Mouse (Mus musculus): Measurements from ENCODE around the gene Zfyve26.
"Not testable (repeated sequence)": the region's sequence is repeated elsewhere in the genome, so short reads cannot be mapped to it uniquely, and the experiment has no call there.

The Zfyve26 gene

DNA sequence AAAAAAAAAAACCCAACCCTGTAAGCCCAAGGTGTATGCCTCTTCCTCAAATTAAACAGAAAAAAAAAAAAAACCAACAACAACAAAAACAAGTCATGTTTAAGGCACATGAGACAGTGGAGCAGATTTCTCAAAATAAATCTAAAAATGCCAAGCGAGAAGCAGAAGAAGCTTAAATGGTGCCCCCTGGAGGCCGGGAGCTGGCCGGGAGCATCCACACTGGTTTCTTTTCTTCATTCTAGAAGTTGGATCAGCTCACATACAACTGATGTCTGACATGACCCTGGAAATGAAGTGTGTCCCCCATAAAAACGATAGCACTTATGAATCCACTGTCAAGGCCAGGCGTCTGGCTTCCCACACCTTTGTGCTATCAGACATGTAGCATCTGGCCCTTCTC, 35.1 kb downstream of the Zfyve26 start:
- no peak for DNase-seq (ENCODE audit: low spot score in 2 of 2)

DNA sequence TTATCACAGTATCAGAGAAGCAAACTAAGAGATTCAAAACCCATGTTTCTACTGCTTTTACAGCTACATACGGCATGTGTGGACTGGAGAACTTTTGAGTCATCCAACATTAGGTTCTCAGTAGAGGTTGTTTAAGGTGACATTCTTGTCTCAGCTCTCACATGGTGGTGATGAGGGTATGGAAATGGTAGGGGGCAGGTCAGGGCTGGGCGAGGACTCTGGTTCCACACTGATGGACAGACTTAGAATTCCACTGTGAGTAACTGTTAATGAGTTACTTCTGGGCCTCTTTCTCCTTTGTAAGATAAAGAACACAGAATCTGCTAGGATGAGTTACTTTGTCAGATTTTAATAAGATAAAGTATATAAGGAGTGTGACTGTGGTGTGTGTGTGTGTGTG, 36.0 kb downstream of the Zfyve26 start:
- no peak for DNase-seq (ENCODE audit: low spot score in 2 of 2)

DNA sequence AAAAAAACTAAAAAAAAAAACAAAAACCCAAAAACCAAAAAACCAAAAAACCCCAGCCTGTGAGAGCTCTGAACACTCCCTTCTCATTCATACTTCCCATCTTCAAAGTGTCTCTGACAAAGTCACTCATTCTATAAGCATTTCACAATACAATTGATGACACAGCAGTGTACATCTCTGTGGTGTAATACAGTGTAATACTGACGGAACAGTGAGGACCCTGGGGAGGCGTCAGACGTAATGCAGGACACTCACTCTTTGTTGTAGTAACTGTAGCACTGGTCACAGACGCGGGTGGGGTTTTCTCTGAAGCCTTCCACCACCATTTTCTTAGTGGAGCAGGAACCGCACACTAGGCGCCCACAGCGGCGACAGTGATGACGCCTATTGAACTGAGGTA, 41.1 kb downstream of the Zfyve26 start:
- DNase-seq (ENCODE audit: low spot score in 2 of 2), result no peak

DNA sequence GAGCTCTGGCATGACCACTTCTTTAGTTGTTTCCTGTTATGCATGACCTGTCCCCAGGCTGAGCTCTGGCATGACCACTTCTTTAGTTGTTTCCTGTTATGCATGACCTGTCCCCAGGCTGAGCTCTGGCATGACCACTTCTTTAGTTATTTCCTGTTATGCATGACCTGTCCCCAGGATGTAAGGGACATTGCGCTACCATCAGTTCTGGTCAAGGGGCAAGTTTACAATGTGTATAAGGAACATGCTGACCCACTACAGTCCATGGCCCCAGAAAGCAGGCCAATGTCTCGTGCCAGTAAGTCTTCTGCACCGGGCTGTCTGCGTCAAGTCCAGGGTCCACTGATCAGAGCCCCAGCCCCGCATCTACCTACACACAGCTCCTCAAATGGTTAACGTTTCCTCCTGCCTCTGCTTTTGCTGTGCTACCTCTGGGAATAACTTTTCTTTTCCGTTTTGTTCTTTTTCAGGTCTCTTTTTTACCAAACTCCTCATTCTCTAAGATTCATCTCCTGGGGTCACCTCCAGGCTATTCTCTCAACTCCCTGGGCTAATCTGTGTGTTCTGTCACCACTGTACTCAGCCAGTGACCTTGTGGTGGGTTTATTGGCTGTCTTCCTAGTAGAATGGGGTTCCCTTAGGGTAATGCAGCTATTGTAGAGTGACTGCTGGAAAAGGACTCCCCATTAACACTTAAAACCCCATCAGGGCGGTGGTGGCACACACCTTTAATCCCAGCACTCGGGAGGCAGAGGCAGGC, 42.6 kb downstream of the Zfyve26 start:
- DNase-seq (ENCODE audit: low spot score in 2 of 2), result no peak

DNA sequence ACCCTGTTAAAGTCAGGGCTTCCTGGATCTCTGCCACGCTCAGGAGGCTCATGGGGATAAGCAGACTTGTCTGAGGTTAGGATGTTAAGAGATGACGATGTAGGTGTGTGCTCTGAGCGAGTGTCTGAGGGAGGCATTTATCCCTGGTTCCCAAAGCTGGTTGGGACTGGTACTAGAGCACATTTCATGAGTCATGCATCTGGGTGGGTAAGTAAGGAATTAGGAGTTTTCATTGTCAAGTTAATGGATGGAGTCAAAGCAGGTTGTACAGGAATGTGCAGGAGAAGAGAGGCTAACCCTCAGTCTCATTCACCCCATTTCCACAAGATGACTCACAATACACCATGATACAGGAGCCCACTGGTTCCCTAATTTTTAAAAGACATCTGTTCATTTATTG, 48.0 kb downstream of the Zfyve26 start:
- DNase-seq (ENCODE audit: low spot score in 2 of 2), result no peak

DNA sequence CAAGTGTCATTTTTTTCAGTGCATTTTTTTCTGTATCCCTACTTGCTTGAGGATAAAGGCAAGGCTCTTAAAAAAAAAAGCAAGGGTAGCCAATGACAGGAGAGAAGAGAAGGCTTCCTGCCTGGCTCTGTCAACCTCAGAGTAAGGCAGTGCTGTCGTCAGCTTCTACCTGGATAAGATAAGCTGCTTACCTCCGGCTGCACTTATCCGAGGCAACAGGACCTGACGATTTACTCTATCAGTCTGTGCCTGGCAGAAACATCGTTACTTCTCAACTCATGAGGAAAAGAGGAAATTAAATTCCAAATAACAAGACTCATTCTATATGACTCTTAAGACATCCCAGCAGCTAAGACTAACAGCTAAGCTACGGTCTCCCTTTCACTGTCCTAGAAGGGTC, 53.2 kb downstream of the Zfyve26 start:
- no peak for DNase-seq (ENCODE audit: low spot score in 2 of 2)

DNA sequence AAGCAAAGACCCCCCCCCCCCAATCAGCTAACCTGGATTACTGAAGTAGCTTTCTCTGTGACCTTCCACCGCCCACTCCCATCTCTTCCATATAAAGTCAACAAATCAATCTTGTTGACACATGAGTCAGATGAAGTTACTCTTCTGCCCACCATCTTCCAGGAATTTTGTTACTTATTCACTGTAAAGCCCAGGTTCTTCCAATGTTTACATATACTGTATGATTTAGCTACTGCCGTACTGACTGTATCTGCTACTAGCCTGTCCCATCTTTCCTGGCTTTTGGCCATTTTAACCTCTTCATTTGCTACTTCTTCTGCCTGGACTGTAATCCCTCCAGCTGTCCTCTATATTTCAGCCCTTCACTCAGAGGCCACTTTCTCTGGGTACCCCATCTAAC, 54.1 kb downstream of the Zfyve26 start:
- DNase-seq (ENCODE audit: low spot score in 2 of 2), result no peak

DNA sequence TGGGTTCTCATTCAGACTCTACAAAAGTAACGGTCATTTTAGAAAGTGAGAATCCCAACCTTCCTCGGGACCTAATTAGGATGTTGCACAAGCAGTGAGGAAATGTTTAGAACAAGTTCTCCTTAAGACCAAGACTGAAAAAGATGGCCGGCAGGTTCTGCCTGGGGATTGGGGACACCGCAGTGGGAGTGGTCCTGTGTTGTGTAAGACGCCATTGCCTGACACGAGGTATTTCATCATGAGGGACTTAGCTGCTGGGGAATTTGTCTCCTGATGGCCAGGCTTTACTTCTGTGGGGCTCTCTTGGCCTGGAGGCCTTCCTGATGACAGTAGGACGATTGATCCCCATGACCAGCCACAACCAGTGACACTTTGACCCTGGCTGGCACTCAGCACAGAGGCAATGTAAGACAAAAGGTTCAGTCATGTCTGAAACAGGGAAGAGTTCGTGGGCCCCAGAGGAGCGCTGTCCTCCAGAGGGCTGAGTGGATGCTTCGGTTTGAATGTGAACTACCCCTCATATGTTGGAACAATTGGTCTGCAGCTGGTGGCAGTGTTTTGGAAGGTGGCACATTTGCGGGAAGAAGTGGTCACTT, 60.5 kb downstream of the Zfyve26 start:
- DNase-seq (ENCODE audit: low spot score in 2 of 2), result no peak

DNA sequence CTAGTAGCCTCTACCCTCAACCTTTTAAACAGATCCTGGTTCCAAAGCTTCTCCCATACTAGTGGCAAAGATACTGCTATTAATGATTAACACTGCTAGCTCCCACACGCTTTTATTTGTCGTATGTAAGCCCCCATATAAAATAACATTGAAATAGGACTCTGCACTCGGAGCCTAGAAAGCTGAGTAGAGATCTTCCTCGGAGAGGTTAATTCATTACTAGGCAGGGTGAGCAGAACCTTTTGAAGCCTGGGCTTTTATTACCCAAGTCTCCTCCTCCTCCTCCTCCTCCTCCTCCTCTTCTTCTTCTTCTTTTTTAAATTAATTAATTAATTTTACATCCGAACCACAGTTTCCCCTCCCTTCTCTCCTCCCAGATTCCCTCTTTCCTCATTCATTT, 78.6 kb downstream of the Zfyve26 start:
- no peak for DNase-seq (ENCODE audit: low spot score in 2 of 2)

DNA sequence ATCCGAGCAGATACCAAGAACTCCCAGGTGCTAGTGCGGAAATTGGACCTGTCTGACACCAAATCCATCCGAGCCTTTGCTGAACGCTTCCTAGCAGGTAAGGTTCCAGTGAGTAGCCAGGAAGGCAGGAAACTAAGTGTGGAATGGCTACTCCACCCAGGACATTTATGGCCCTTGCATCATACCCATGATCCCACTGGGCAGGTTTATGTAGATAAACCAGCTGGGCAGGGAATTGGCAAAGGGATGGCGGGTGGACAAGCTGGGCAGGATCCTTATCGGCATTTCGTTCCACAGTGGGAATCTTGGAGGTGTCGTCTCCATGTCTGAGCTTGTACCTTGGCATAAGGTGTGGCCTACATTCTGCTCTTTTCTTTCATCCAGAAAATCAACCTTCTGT, 84.7 kb downstream of the Zfyve26 start:
- no peak for DNase-seq (ENCODE audit: low spot score in 2 of 2)

DNA sequence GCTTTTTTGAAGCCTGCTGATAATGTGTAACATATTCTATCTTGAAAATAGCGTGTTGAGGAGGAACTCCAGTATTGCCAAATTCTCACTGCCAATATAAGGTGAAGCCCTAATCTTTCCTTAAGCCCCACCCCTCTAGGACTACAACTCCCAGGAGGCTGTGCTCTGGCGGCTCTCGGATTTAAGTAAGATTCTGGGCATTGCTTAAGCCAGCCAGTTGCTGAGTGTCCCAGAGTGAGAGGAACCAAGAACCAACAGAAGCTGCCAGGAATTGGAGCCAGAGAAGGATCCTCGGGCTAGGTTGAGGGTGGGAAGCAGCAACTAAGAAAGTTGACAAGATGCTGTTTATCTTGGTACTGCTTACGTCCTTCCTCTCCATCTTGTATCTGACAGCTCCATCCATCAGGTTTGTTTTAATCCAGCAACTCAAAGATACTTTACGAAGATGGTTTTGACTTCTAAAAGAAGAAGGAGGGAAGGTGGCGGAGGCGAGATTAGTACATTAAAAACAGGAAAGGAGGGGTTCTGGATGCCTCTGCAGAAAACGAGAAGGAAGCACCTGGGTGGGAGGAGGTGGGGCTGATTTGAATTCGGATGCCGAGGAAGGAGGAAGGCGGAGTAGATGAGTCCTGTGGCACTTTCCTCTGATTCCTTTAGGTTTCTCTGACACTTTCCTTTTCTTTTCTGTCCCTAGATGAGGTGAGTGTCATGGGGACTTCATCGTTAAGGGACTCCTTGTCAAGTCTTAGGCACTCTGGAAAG, 87.2 kb downstream of the Zfyve26 start, which contains the start of gene Rdh12:
TSS of gene Rdh12 (plus strand) at position 212 of the 762 bp plus-strand sequence.
- DNase-seq (ENCODE audit: low spot score in 2 of 2), result peak in 1 of 2 experiments; percentile 13

DNA sequence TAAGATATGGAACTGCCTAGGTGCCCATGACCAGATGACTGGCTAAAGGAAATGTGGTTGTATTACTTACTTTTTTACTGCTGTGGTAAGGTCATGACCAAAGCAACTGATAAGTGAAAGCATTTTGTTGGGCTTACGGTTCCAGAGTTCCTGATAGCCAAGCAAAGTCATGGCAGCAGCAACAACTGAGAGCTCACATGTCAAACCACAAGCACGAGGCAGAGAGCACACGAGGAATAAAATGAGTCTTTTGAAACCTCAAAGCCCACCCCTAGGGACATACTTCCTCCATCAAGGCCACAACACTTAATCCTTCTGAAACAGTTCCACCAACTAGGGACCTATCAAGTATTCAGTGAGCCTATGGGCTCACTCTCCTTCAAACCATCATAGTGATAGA, 94.2 kb downstream of the Zfyve26 start:
- DNase-seq (ENCODE audit: low spot score in 2 of 2), result no peak

DNA sequence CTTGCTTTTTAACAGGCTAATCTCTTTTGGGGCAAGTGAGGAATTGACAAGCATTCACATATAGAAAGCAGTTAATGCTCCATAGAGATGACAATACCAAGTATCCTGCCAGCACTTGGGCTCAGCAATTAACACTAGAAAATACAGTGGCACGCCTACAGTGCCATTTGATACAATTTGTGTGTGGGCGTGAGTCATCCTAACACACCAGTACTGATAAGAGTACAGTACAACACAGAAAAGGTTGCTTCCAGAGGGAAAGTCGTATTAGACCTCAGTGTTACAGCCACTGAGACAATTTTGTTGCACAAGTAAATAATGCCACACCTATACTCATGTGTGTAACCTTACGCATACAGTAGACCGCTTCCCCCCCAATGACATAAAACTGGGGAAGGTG, 99.0 kb downstream of the Zfyve26 start:
- no peak for DNase-seq (ENCODE audit: low spot score in 2 of 2)

DNA sequence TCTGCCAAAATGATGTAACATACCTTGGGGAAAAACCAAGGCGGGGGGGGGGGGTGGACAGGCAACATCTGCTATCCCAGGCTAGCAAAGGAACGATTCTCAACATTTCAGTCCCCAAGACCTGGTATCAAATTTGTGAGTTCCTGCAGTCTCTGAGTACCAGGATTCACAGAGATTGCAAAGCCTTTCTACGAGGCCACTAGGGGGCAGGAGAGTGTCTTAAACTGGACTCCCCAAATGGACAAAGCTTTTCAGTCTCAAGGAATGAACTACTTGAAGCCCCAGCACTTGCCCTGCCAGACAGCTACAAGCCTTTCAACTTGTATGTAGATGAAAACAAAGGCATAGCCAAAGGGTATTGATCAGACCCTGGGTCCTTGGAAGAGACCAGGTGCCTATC, 102.7 kb downstream of the Zfyve26 start:
- peak in 1 of 2 experiments; percentile 48 for DNase-seq (ENCODE audit: low spot score in 2 of 2)

DNA sequence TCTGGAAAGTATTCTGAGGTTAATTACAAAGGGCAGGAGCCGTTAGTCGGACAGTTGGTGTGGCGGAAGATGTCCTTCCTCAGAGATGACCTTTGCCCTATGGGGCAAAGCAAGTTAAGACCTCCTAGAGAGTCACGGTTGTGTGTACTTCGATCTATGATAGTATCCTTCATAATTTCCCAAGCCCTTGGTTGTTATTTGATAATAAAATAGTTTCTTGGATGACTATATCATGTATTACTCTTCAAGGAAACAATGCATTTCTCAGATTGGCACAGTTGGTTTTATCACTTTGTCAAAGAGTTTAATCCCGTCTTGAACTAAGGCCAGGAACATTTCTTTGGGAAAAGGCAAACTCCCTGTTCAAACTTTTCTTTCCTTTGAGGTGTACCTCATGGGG, 103.9 kb downstream of the Zfyve26 start, which contains the start of gene Rdh11:
TSS of gene Rdh11 (minus strand) at position 101 of the 400 bp plus-strand sequence.
- DNase-seq (ENCODE audit: low spot score in 2 of 2), result no peak

DNA sequence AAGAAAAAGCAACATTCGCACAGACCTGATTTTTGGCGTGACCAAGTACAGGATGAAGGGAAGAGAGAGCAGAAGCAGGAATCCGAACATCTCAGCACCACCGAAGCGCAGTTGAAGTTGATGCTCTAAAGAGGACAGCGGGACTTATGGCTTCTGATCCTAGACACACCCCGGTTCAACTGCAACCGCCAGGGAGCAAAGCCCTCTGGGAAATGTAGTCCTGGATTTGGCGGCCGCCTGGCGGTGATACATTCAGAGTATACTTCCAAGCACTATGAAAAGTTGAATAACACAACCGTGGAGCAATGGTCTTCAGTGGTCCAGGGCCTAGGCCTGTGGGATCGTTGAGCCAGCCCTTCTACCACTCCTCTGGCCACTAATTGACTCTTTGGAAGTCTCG, 104.4 kb downstream of the Zfyve26 start:
- peak; percentile 51 to 75 for DNase-seq (ENCODE audit: low spot score in 2 of 2)

DNA sequence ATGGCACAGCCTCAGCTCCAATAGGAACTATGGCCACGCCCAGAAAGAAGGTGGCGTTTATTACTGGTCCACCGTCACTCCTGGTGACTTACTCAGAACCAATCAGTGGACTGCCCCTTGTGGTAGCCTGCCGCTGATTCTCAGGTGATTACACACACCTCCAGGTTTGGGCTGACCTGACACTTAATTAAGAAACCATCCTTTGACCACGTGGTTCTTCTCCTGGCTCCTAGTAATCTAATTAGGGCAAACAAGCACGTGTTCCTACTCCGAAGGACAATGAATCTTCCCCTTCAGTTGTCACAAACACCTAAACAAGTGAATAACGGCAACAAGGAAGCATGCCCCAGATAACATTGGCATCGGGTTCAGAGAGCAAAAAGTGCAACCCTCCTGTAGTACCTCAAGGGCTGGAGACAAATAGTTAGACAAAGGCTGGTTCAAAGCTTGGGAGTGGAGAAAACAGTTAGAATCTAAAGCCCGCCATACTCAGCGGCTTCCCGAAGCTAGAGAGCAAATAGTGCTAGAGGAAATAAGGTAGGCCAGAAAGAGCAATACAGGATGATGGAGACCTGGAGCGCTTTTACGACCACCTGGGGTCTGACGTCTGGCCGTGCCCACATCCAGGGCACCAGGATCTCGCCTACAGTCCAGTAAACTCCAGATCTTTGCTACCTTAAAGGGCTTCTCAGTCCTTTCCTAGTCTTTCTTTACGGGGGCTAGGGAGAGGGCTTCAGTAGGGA, 105.0 kb downstream of the Zfyve26 start:
- peak; percentile 68 to 69 for DNase-seq (ENCODE audit: low spot score in 2 of 2)

DNA sequence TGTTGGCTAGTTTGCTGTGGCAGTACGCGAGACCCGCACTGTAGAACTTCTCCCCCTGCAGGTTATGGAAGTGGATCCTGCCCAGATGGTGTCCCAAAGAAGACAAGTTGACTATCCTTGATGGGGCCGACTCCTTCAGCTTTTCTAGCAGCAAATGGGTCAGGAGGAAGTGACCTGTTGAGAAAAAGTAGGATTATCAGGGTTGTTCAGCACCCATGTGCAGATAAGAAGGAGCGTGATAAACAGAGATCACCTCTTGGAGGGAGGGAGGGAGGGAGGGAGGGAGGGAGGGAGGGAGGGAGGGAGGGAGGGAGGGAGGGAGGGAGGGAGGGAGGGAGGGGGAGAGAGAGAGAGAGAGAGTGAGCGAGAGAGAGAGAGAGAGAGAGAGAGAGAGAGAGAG, 110.9 kb downstream of the Zfyve26 start:
- DNase-seq (ENCODE audit: low spot score in 2 of 2), result not testable (repeated sequence)

Data from frontal cortex, postnatal 10 days (tissue).